Mouse (Mus musculus): ENCODE measurements at regions not wholly inside any gene's neighbourhood (a gene's known extent, or its start where the extent isn't known, plus 50 kb on each side); places are given as distances from the start of the nearest gene placed in this dataset.
A peak's percentile ranks its signal among the peaks of the same experiment; 100 is the strongest.

DNA sequence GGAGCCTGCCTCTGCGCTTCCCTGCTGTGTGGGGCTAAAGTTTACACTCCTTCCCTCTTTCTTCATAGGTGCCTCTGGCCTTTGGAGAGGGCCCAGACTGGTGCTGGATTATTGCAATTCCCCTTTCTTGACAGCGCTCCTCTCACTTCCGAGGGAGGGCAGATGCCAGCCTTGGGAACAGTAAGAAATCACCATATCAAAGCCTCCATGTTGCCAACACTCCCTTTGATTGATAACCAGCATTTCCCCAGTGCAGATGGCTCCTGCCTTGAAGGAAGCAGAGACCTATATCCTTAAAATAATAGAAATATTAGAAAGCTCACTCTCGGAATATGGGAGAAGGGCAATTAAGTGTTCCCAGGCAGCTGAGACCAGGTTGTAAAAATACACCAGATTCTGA lies 63.1 kb upstream of the Cep295 start:
- DNase-seq, result no peak

GRCm38 (mm10) chr9:15421864-15422263 lies 64.3 kb upstream of the Cep295 start:
- no peak for DNase-seq

GRCm38 (mm10) chr9:15434279-15434678 lies 59.0 kb upstream of the Smco4 start:
- peak in 1 of 2 experiments; percentile 16 for DNase-seq

DNA sequence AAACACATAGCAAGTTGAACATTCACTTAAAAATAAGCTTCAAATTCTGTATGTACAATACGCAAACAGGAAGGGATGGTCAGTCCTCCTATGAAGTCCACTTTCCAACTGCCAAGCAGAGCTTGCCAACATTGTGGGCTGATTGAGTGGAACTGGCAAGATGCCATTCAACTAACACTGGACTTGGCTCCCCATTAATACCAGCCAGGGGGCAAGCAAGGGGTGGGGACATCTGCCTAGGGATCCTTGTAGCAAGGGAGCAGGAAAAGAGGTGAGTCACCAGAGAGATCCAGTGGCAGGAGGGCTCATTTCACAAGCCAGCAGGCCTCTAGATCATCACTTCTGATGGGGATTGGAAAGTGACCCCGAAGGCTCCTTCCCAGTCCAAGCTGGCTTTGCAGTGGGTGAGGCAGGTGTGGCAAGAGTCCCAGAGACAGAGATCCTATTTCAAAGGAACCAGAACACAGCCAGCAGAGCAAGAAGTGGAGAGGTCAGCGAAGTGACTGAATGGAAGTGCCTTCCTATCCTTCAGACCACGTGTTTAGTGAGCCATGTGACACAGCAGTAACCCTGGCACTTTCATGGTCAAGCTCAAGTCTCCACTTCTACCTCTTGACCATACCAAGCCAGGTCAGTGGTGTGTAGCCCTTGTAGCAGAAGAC lies 53.8 kb upstream of the Smco4 start:
- no peak for DNase-seq

DNA sequence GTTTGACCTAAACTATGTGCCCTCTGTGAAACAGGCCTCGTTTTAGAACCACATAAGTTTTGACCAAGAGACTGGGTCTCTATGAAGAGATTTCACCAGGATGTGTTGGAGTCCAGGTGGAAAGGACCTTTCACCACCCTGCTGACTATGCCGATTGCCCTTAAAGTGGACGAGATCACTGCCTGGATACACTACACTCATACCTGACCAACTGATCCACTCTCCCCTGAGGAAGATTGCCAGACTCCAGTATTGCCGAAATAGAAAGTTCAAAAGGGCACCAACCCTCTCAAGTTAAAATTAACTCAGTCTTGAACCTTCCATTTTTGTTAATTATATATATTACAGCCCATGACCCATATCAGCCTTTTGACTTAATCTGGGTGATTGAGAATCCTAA lies 51.1 kb upstream of the Smco4 start:
- DNase-seq, result no peak
